Mouse (Mus musculus) thymus, postnatal 25 days (tissue): ENCODE results near the gene Adm.
"Not testable (repeated sequence)": the region's sequence is repeated elsewhere in the genome, so short reads cannot be mapped to it uniquely, and the experiment has no call there.

Experiments used
- DNase-seq: peaks from one replicate; pipeline ENCODE4 v3.0.0; 2022

Adm gene

GRCm38 (mm10) chr7:110627486-110628272 lies at the start of gene Adm:
Gene Adm (plus strand): TSS chr7:110627661.
- peak; percentile 63 for DNase-seq

- no peak for DNase-seq
These were observed 43.8 kb upstream of the Adm start for GRCm38 (mm10) chr7:110583705-110584104.

- DNase-seq, result no peak
These were observed 43.3 kb upstream of the Adm start for GRCm38 (mm10) chr7:110584159-110584558.

- no peak for DNase-seq
These were observed 42.2 kb upstream of the Adm start for GRCm38 (mm10) chr7:110585250-110585649.

GRCm38 (mm10) chr7:110587721-110588120 lies 39.7 kb upstream of the Adm start:
- no peak for DNase-seq

- not testable (repeated sequence) for DNase-seq
These were observed 33.5 kb upstream of the Adm start for GRCm38 (mm10) chr7:110593991-110594390.

- DNase-seq, result no peak
These were observed 30.3 kb upstream of the Adm start for GRCm38 (mm10) chr7:110597141-110597540.

GRCm38 (mm10) chr7:110605476-110605875 lies 22.0 kb upstream of the Adm start:
- DNase-seq, result no peak

GRCm38 (mm10) chr7:110606906-110607305 lies 20.6 kb upstream of the Adm start:
- DNase-seq, result no peak

GRCm38 (mm10) chr7:110613381-110614132 lies 13.9 kb upstream of the Adm start:
- peak; percentile 11 for DNase-seq

- peak; percentile 70 for DNase-seq
These were observed 13.1 kb upstream of the Adm start, which contains the start of gene Sbf2 for GRCm38 (mm10) chr7:110614133-110615063. Gene Sbf2 (minus strand): TSS chr7:110614922.

- DNase-seq, result peak; percentile 40
These were observed 12.3 kb upstream of the Adm start for GRCm38 (mm10) chr7:110615151-110615631.

GRCm38 (mm10) chr7:110615792-110616191 lies 11.7 kb upstream of the Adm start:
- DNase-seq, result no peak

GRCm38 (mm10) chr7:110619086-110619611 lies 8.3 kb upstream of the Adm start:
- no peak for DNase-seq

- DNase-seq, result no peak
These were observed 3.4 kb upstream of the Adm start for GRCm38 (mm10) chr7:110624067-110624466.

GRCm38 (mm10) chr7:110624961-110625360 lies 2.5 kb upstream of the Adm start:
- DNase-seq, result no peak

- DNase-seq, result no peak
These were observed 2.0 kb upstream of the Adm start for GRCm38 (mm10) chr7:110625489-110625888.

- DNase-seq, result no peak
These were observed 1.0 kb upstream of the Adm start for GRCm38 (mm10) chr7:110626186-110627098.

GRCm38 (mm10) chr7:110627099-110627482 lies 370 bp upstream of the Adm start:
- DNase-seq, result peak; percentile 51

GRCm38 (mm10) chr7:110628273-110628600 lies 776 bp downstream of the Adm start:
- DNase-seq, result no peak

GRCm38 (mm10) chr7:110628611-110629354 lies 1.3 kb downstream of the Adm start:
- DNase-seq, result no peak
